Mouse (Mus musculus) kidney, adult 2 months (tissue): ENCODE data around the gene Usp31. TPM values are rescaled to one million over a fixed set of nuclear protein-coding genes. Genes with fewer than 3 reads are reported as not detected.

Experiments used
- DNase-seq: peaks from one replicate; pipeline ENCODE4 v3.0.0; 2021
- H3K27ac ChIP-seq: fragments of 200-500 bp; 2 replicates; pipeline ENCODE4 v1.5.1; 2012; ENCODE audit warnings: low read depth, low read length, control low read depth, inconsistent platforms; ENCODE audit not compliant: insufficient read depth
- H3K27me3 ChIP-seq: fragments of 200-500 bp; replicated peaks from 2 replicates; pipeline ENCODE4 v1.6.1; 2012; ENCODE audit warnings: mild to moderate bottlenecking, moderate library complexity, low read length, inconsistent platforms; ENCODE audit not compliant: control insufficient read depth, insufficient read depth
- H3K36me3 ChIP-seq: fragments of 200-500 bp; 2 replicates; pipeline ENCODE4 v1.6.1; 2012; ENCODE audit warnings: mild to moderate bottlenecking, moderate library complexity, low read length, inconsistent platforms; ENCODE audit not compliant: control insufficient read depth, insufficient read depth
- H3K4me1 ChIP-seq: fragments of 200-500 bp; 2 replicates; pipeline ENCODE4 v1.6.1; 2011; ENCODE audit warnings: low read length; ENCODE audit not compliant: control insufficient read depth, insufficient read depth
- H3K4me3 ChIP-seq: fragments of 200-500 bp; 2 replicates; pipeline ENCODE4 v1.5.1; 2011; ENCODE audit warnings: mild to moderate bottlenecking, low read depth, low read length, control low read depth; ENCODE audit not compliant: insufficient read depth
- CTCF ChIP-seq: fragments of 200-500 bp; conservative IDR thresholded peaks from 2 replicates; pipeline ENCODE4 v1.5.1; 2011; ENCODE audit warnings: low read depth, mild to moderate bottlenecking, control low read depth, low read length, moderate library complexity, mixed read lengths; ENCODE audit not compliant: insufficient read depth, insufficient read length
- POLR2A ChIP-seq: fragments of 200-500 bp; IDR thresholded peaks from one replicate; pipeline ENCODE4 v1.6.1; 2011; ENCODE audit warnings: low read depth, low read length, control low read depth
- WGBS: fragments of 180-500 bp; shearing (Covaris S2); methylation state at CpG from one replicate; pipeline ENCODE4 v1.1.7; 2018; 5-methylcytosine and 5-hydroxymethylcytosine counted together
- polyA plus RNA-seq: library from polyadenylated mRNA; depleted of rRNA; stranded (reverse); fragments of >200 nt; gene quantifications from 2 replicates; pipeline ENCODE4 v1.2.3, GENCODE M21; 2012; rRNA removed

Gene Usp31
- polyA plus RNA-seq, 1 experiment, result 3.7 TPM

GRCm38 (mm10) chr7:121622835-121623420 lies 84.1 kb downstream of the Usp31 start:
- WGBS, result 40% methylated on average over 9 of the region's 9 CpGs
- Histone ChIP-seq H3K4me3 (no peak overlapping the region), H3K4me1 (no peaks in the 10 kb centered on the region), H3K27ac (no peak overlapping the region), H3K36me3 (no peaks in the 10 kb centered on the region), H3K27me3 (no peaks in the 10 kb centered on the region)
- no peak for DNase-seq
- no peak for TF ChIP-seq CTCF
- no peak for TF ChIP-seq POLR2A

- Histone ChIP-seq H3K36me3 (no peaks in the 10 kb centered on the region), H3K27ac (no peak overlapping the region), H3K4me1 (no peaks in the 10 kb centered on the region), H3K27me3 (no peaks in the 10 kb centered on the region), H3K4me3 (no peak overlapping the region)
- 56% methylated on average over 6 of the region's 6 CpGs for WGBS
- DNase-seq, result no peak
- no peak for TF ChIP-seq CTCF
- no peak for TF ChIP-seq POLR2A
Measured at GRCm38 (mm10) chr7:121622433-121622832, 84.6 kb downstream of the Usp31 start.

GRCm38 (mm10) chr7:121601697-121602096 lies 105.4 kb downstream of the Usp31 start:
- Histone ChIP-seq H3K27ac (no peak overlapping the region), H3K4me1 (no peaks in the 10 kb centered on the region), H3K27me3 (no peaks in the 10 kb centered on the region), H3K36me3 (no peaks in the 10 kb centered on the region), H3K4me3 (no peak overlapping the region)
- TF ChIP-seq CTCF, result no peak
- no peak for TF ChIP-seq POLR2A
- DNase-seq, result peak; percentile 1
- WGBS, result 18% methylated on average over 4 of the region's 4 CpGs

GRCm38 (mm10) chr7:121596401-121596800 lies 110.7 kb downstream of the Usp31 start:
- Histone ChIP-seq H3K36me3 (no peaks in the 10 kb centered on the region), H3K27ac (no peak overlapping the region), H3K4me1 (no peaks in the 10 kb centered on the region), H3K4me3 (no peak overlapping the region), H3K27me3 (peaks cover 3% of the 10 kb centered on the region; the same call in 1 of the 2 replicates)
- 39% methylated on average over 3 of the region's 3 CpGs for WGBS
- DNase-seq, result peak; percentile 4
- no peak for TF ChIP-seq POLR2A
- no peak for TF ChIP-seq CTCF

GRCm38 (mm10) chr7:121595496-121595895 lies 111.6 kb downstream of the Usp31 start:
- Histone ChIP-seq H3K27me3 (peaks cover 3% of the 10 kb centered on the region; the same call in 1 of the 2 replicates), H3K27ac (no peak overlapping the region), H3K36me3 (no peaks in the 10 kb centered on the region), H3K4me1 (no peaks in the 10 kb centered on the region), H3K4me3 (no peak overlapping the region)
- WGBS, result 79% methylated on average over 4 of the region's 4 CpGs
- TF ChIP-seq CTCF, result no peak
- no peak for TF ChIP-seq POLR2A
- DNase-seq, result no peak

- H3K4me1 ChIP-seq, result no peaks in the 10 kb centered on the region
- no peak for DNase-seq
Measured at GRCm38 (mm10) chr7:121595085-121595484, 112.0 kb downstream of the Usp31 start.

GRCm38 (mm10) chr7:121594623-121595022 lies 112.4 kb downstream of the Usp31 start:
- Histone ChIP-seq H3K27me3 (peaks cover 3% of the 10 kb centered on the region; the same call in 1 of the 2 replicates), H3K36me3 (no peaks in the 10 kb centered on the region), H3K4me3 (no peak overlapping the region), H3K27ac (no peak overlapping the region), H3K4me1 (no peaks in the 10 kb centered on the region)
- WGBS, result 93% methylated on average over 1 of the region's 1 CpGs
- DNase-seq, result no peak
- no peak for TF ChIP-seq CTCF
- TF ChIP-seq POLR2A, result no peak

More at GRCm38 (mm10) chr7:121595085-121595484, 112.0 kb downstream of the Usp31 start:
- peaks cover 3% of the 10 kb centered on the region; the same call in 1 of the 2 replicates for H3K27me3 ChIP-seq
- no peaks in the 10 kb centered on the region for H3K36me3 ChIP-seq
- no peak for TF ChIP-seq POLR2A
- no peak for TF ChIP-seq CTCF
- 79% methylated on average over 5 of the region's 5 CpGs for WGBS
- H3K4me3 ChIP-seq, result no peak overlapping the region
- H3K27ac ChIP-seq, result no peak overlapping the region

Other genes with a start within 250 kb of the Usp31 start
- 34.8 and 35.1 TPM in 2 replicates for gene Scnn1g, start 27.2 kb upstream of the Usp31 start, polyA plus RNA-seq
- gene Scnn1b, start 157.8 kb upstream of the Usp31 start, polyA plus RNA-seq, result 74.7 and 92.7 TPM in 2 replicates